Mouse (Mus musculus) intestine, postnatal 0 days (tissue): ENCODE data around the gene Sema4g. TPM values are rescaled to one million over a fixed set of nuclear protein-coding genes. Genes with fewer than 3 reads are reported as not detected.
A peak's percentile ranks its signal among the peaks of the same experiment; 100 is the strongest.

Experiments used
- ATAC-seq: fragments of 200-750 bp; cut with Nextera tagmentation; 2 replicates; pipeline ENCODE4 v1.8.0; 2017; ENCODE audit warnings: mild to moderate bottlenecking, moderate TSS enrichment, moderate library complexity
- H3K27ac ChIP-seq: fragments of 300-500 bp; sonication (generic); 2 replicates; pipeline ENCODE4 v1.5.1; 2014; ENCODE audit warnings: mild to moderate bottlenecking, low read depth, low read length, moderate library complexity
- H3K27me3 ChIP-seq: fragments of 300-500 bp; sonication (generic); replicated peaks from 2 replicates; pipeline ENCODE4 v1.6.1; 2014; ENCODE audit warnings: low read length, mixed read lengths; ENCODE audit not compliant: control insufficient read depth, insufficient read depth
- H3K36me3 ChIP-seq: fragments of 300-500 bp; sonication (generic); 2 replicates; pipeline ENCODE4 v1.6.1; 2014; ENCODE audit warnings: mild to moderate bottlenecking, moderate library complexity; ENCODE audit not compliant: control insufficient read depth, insufficient read depth
- H3K4me1 ChIP-seq: fragments of 300-500 bp; sonication (generic); replicated peaks from 2 replicates; pipeline ENCODE4 v1.6.1; 2014; ENCODE audit warnings: antibody characterized with exemption, low read length, mixed read lengths; ENCODE audit not compliant: control insufficient read depth, insufficient read depth
- H3K4me2 ChIP-seq: fragments of 300-500 bp; sonication (generic); replicated peaks from 2 replicates; pipeline ENCODE4 v1.6.1; 2014; ENCODE audit warnings: low read depth, mild to moderate bottlenecking, moderate library complexity
- H3K4me3 ChIP-seq: fragments of 300-500 bp; sonication (generic); 2 replicates; pipeline ENCODE4 v1.5.1; 2014; ENCODE audit warnings: low read depth, low read length
- H3K9ac ChIP-seq: fragments of 300-500 bp; sonication (generic); 2 replicates; pipeline ENCODE4 v1.6.1; 2014; ENCODE audit warnings: mild to moderate bottlenecking, low read depth, low read length
- H3K9me3 ChIP-seq: fragments of 300-500 bp; sonication (generic); 2 replicates; pipeline ENCODE4 v1.6.1; 2016; ENCODE audit warnings: mixed run types; ENCODE audit not compliant: control insufficient read depth
- CTCF ChIP-seq: sonication (generic); IDR thresholded peaks from 2 replicates; pipeline ENCODE4 v1.5.1; 2016; ENCODE audit warnings: low read depth, mild to moderate bottlenecking, control low read depth, antibody characterized with exemption, moderate library complexity
- WGBS: fragments of 180-500 bp; shearing (Covaris S2); extraction: QIAGEN DNeasy Blood & Tissue Kit; methylation state at CpG from one replicate; pipeline ENCODE4 v1.1.7; 2014; 5-methylcytosine and 5-hydroxymethylcytosine counted together
- polyA plus RNA-seq: library from polyadenylated mRNA; unstranded; fragments of >200 nt; fragmentation: Nextera tagmentation; extraction: Ambion mirVana; gene quantifications from 2 replicates; pipeline ENCODE4 v1.2.1, GENCODE M21; 2015

Gene Sema4g
- polyA plus RNA-seq, 1 experiment from 2014 or later = 7.8 TPM

DNA sequence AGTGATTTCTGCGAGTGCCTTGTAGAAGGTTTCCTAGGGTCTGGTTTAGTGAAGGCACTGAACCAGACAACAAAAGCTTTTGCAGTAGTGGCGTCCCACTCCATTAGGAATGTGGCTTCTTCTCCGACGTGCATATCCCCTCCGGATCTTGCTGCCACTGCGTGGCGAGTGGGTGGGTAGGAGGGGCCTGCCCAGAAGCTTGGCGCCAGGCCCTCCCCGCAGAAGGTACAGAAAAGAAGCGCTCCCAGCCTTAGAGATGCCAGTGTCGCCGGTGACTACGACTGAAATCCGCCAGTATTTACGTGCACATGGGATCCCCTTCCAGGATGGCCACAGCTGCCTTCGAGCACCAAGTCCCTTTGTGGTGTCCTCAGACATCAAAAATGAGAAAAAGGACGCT lies 18.1 kb downstream of the Sema4g start:
- H3K9me3 ChIP-seq = no peaks in the 10 kb centered on the region
- H3K4me2 ChIP-seq = peak overlapping the region; percentile 93
- H3K9ac ChIP-seq = peak overlapping the region; percentile 74
- no peaks in the 10 kb centered on the region; the same call in 1 of the 2 replicates for H3K4me1 ChIP-seq
- peaks cover 53% of the 10 kb centered on the region for H3K36me3 ChIP-seq
- TF ChIP-seq CTCF = no peak
- H3K4me3 ChIP-seq = peak overlapping the region; percentile 86
- no peak for ATAC-seq
- WGBS = 19% methylated on average over 17 of the region's 17 CpGs
- peak overlapping the region; percentile 54; the same call in 1 of the 2 replicates for H3K27ac ChIP-seq
- no peaks in the 10 kb centered on the region for H3K27me3 ChIP-seq

DNA sequence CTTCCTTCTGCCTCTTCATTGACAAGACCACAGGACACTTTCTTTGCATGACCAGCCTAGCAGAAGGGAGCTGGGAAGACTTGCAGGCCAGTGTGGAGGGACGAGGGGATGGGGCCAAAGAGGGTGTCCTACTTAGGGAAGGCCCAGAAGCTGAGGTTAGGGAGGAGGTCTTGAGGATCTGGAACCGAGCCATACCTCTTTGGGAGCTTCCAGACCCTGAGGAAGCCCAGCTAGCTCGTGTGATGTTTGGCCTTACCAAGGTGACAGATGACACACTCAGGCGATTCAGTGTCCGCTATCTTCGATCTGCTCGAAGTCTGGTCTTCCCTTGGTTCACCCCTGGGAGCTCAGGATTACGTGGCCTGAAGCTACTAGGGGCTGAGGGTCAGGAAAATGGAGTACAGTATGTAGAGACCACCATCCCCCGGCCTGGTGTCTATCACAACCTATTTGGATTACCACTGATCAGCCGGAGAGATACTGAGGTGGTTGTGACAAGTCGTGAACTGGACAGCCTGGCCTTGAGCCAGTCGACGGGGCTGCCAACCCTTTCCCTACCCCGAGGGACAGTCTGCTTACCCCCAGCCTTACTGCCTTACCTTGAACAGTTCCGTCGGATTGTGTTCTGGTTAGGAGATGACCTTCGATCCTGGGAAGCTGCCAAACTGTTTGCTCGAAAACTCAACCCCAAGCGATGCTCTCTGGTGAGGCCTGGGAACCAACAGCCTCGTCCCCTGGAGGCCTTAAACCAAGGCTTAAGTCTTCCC lies 18.7 kb downstream of the Sema4g start:
- 70% methylated on average over 20 of the region's 20 CpGs for WGBS
- no peak for ATAC-seq
- H3K4me1 ChIP-seq = no peaks in the 10 kb centered on the region; the same call in 1 of the 2 replicates

DNA sequence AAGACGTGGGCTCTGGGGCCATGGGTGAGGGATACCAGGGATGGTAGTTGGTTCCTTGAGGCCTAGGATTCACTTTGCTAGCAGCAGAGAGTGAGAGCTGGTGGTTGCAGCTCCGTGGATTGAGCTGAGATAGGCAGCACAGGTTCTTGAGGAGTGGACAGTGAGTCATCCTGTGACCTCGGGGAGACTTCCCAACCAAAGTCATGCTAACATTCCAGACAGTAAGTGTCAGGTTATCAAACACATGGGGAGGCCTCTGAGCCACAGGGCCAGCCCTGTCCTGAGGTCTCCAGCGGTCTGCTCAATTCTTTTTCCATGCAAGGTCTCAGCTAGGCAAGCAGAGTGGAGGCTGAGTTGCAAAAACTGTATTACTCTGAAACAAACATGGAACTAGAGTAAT lies 21.7 kb downstream of the Sema4g start:
- no peak for ATAC-seq

More for the DNA sequence above, 18.7 kb downstream of the Sema4g start:
- Histone ChIP-seq H3K27ac (no peak overlapping the region; the same call in 1 of the 2 replicates), H3K9ac (peak overlapping the region; percentile 74; the same call in 1 of the 2 replicates), H3K4me3 (peak overlapping the region; percentile 86; the same call in 1 of the 2 replicates), H3K27me3 (no peaks in the 10 kb centered on the region), H3K9me3 (no peaks in the 10 kb centered on the region), H3K36me3 (peaks cover 52% of the 10 kb centered on the region), H3K4me2 (peak overlapping the region; percentile 93)
- no peak for TF ChIP-seq CTCF

DNA sequence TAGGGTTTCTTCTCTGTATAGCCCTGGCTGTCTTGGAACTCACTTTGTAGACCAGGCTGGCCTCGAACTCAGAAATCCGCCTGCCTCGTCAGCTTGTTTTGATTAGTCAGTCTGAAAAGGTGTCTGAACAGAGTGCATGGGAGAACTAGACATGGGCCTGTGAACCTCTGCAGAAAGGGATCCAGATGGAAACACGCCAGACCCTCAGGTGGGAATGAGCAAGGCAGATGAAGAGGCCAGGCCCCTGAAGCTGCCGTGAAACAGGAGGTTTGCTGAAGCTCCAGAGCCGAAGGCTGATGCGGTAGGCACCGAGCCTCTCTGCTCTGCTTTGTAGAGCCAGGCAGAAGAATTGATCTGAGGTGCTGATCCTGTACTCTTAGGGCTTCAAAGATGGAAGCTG lies 23.3 kb downstream of the Sema4g start:
- H3K27me3 ChIP-seq = no peaks in the 10 kb centered on the region
- no peak for ATAC-seq
- TF ChIP-seq CTCF = no peak
- H3K36me3 ChIP-seq = peaks cover 35% of the 10 kb centered on the region
- H3K9ac ChIP-seq = no peak overlapping the region
- no peak overlapping the region for H3K4me3 ChIP-seq
- no peak overlapping the region for H3K4me2 ChIP-seq
- no peaks in the 10 kb centered on the region for H3K9me3 ChIP-seq
- no peak overlapping the region for H3K27ac ChIP-seq
- 91% methylated on average over 8 of the region's 8 CpGs for WGBS
- H3K4me1 ChIP-seq = no peaks in the 10 kb centered on the region; the same call in 1 of the 2 replicates

More for the DNA sequence above, 21.7 kb downstream of the Sema4g start:
- Histone ChIP-seq H3K27ac (no peak overlapping the region), H3K4me2 (no peak overlapping the region), H3K9me3 (no peaks in the 10 kb centered on the region), H3K9ac (no peak overlapping the region), H3K27me3 (no peaks in the 10 kb centered on the region), H3K4me3 (no peak overlapping the region), H3K36me3 (peaks cover 35% of the 10 kb centered on the region), H3K4me1 (no peaks in the 10 kb centered on the region; the same call in 1 of the 2 replicates)
- WGBS = 82% methylated on average over 4 of the region's 4 CpGs
- no peak for TF ChIP-seq CTCF

DNA sequence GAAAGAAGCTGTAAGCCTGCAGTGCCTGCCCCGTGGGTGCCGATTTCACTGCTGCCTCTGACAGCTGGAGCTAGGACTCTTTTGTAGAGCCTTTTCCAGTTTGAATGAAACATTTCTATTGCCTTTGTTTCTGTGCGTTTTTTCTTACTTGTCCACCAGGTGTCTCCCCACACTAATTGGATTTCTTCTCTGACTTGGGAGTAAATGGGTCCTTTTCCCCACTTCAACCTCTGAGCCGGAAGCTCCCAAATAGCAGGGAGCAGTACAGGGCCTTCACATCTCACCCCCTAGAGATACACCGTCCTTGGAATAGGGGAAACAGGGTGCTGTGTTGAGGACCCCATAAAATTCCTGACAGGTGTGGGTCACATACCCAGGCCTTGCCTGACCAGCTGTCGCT lies 23.7 kb downstream of the Sema4g start:
- no peaks in the 10 kb centered on the region for H3K27me3 ChIP-seq
- no peaks in the 10 kb centered on the region for H3K9me3 ChIP-seq
- 36% methylated on average over 6 of the region's 6 CpGs for WGBS
- H3K4me3 ChIP-seq = no peak overlapping the region
- peaks cover 35% of the 10 kb centered on the region for H3K36me3 ChIP-seq
- ATAC-seq = no peak
- H3K4me1 ChIP-seq = no peaks in the 10 kb centered on the region
- H3K4me2 ChIP-seq = no peak overlapping the region
- no peak overlapping the region for H3K9ac ChIP-seq
- no peak overlapping the region for H3K27ac ChIP-seq
- peak; percentile 81 for TF ChIP-seq CTCF

DNA sequence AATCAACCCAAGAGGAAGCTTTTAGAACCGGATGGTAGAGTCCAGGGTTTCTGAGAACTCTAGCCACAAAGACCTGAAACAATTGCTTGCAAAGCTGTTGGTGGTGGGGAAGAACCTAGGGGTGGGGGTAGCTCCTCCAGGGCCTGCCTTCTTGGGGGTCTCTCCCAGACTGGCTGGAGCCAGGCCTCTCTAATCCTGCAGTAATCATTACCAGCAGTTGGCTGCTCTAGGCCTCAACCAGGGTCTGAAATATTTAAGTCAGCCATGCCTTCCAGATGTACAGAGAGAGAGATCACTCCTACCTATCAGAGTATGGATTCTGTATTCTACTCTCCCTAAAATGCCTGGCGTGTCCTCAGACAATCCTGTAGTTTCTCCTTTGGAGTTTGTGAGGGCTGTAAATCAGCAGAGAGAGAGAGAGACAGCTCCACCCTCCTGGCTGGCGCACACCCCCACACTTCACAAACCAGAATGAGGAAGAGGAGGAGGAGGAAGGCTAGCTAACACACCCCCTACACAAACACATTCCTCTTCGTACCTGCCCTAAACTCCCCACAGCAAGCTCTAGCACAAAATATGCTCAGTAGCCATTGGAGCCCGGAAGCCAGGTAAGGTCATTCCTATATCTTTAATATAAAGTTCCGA lies 24.8 kb downstream of the Sema4g start:
- Histone ChIP-seq H3K9me3 (no peaks in the 10 kb centered on the region), H3K4me3 (no peak overlapping the region), H3K9ac (peak overlapping the region; percentile 8; the same call in 1 of the 2 replicates), H3K27me3 (no peaks in the 10 kb centered on the region), H3K36me3 (peaks cover 29% of the 10 kb centered on the region), H3K4me1 (no peaks in the 10 kb centered on the region), H3K4me2 (peak overlapping the region; percentile 89), H3K27ac (peak overlapping the region; percentile 92)
- WGBS = 34% methylated on average over 6 of the region's 6 CpGs
- TF ChIP-seq CTCF = no peak
- ATAC-seq = no peak
